Mouse (Mus musculus): ENCODE data around the gene Dmgdh. TPM values are rescaled to one million over a fixed set of nuclear protein-coding genes. Genes with fewer than 3 reads are reported as not detected.

Dmgdh gene
- total and polyA plus RNA-seq, 3 experiments, result 0.20 to 0.27 TPM; not detected in 1

- in situ Hi-C loops (cut with MboI; ENCODE audit: low pct_ligation_motif_present, low pct_unique_long_range_greater_than_20kb, low sequenced_read_pairs), result no loop called here
- Histone ChIP-seq H3K79me2 (replicated peaks; ENCODE audit: control insufficient read depth, extremely low read depth, insufficient read depth, poor library complexity, severe bottlenecking) (no peaks in the 10 kb centered on the region), H3K36me3 (replicated peaks in 1 of 2; ENCODE audit: control insufficient read depth in 1 of 2, insufficient read depth in 1 of 2, low read length in 1 of 2) (no peaks in the 10 kb centered on the region), H3K27ac (ENCODE audit: insufficient read depth, low read depth) (no peak overlapping the region), H3K9ac (ENCODE audit: insufficient read depth, low read depth) (no peak overlapping the region), H3K27me3 (replicated peaks) (no peaks in the 10 kb centered on the region), H3K4me3 (replicated peaks in 1 of 3; ENCODE audit: low read depth in 2 of 3, low read length in 2 of 3, poor library complexity in 1 of 3) (no peak overlapping the region), H3K9me3 (replicated peaks; ENCODE audit: low read length) (no peaks in the 10 kb centered on the region), H3K4me1 (ENCODE audit: control insufficient read depth in 1 of 2, insufficient read depth in 2 of 2) (peaks cover 0 to 8% of the 10 kb centered on the region in 2 experiments; a peak in 2 of 4 replicates), H3K4me2 (ENCODE audit: insufficient read depth, low read depth, poor library complexity, severe bottlenecking) (no peak overlapping the region)
- DNase-seq (ENCODE audit: extremely low read depth), result no peak
- no peak for TF ChIP-seq JUN (IDR thresholded peaks at IDR 0.05; ENCODE audit: insufficient read depth, low read depth, low read length)
- no peak for TF ChIP-seq PAX5 (IDR thresholded peaks at IDR 0.05; ENCODE audit: low read length)
- TF ChIP-seq USF2 (conservative IDR thresholded peaks at IDR 0.05; ENCODE audit: low read depth, low read length), result no peak
- no peak for TF ChIP-seq JUND (conservative IDR thresholded peaks at IDR 0.05; ENCODE audit: low read depth, low read length)
- TF ChIP-seq BHLHE40 (IDR thresholded peaks at IDR 0.05; ENCODE audit: low read depth, low read length), result no peak
- TF ChIP-seq RAD21 (IDR thresholded peaks at IDR 0.05; ENCODE audit: low read depth, low read length), result no peak
- no peak for TF ChIP-seq TCF12 (IDR thresholded peaks at IDR 0.05; ENCODE audit: low read depth, low read length)
- TF ChIP-seq USF1 (IDR thresholded peaks at IDR 0.05; ENCODE audit: low read depth, low read length), result no peak
- TF ChIP-seq IRF4 (IDR thresholded peaks at IDR 0.05; ENCODE audit: low read depth, low read length), result no peak
- no peak for TF ChIP-seq SMC3 (IDR thresholded peaks at IDR 0.05; ENCODE audit: low read depth, low read length)
- TF ChIP-seq MAX (IDR thresholded peaks at IDR 0.05; ENCODE audit: low read length), result no peak
- no peak for TF ChIP-seq MYC (IDR thresholded peaks at IDR 0.05; ENCODE audit: low read depth, low read length)
- TF ChIP-seq MAZ (IDR thresholded peaks at IDR 0.05; ENCODE audit: low read depth, low read length), result no peak
- TF ChIP-seq POLR2A (IDR thresholded peaks at IDR 0.05; ENCODE audit: low read depth, low read length), result no peak
- TF ChIP-seq CHD2 (IDR thresholded peaks at IDR 0.05; ENCODE audit: low read length), result no peak
- dilution Hi-C loops (cut with MboI; ENCODE audit: extremely low pct_ligation_motif_present, extremely low pct_unique_long_range_greater_than_20kb, low sequenced_read_pairs), result no loop called here
These were observed 88.6 kb downstream of the Dmgdh start for GRCm38 (mm10) chr13:93762879-93763278.

GRCm38 (mm10) chr13:93764321-93764973 lies 90.2 kb downstream of the Dmgdh start:
- no peak overlapping the region for H3K27ac ChIP-seq (ENCODE audit: insufficient read depth, low read depth)
- H3K27me3 ChIP-seq (replicated peaks), result no peaks in the 10 kb centered on the region
- no peaks in the 10 kb centered on the region for H3K79me2 ChIP-seq (replicated peaks; ENCODE audit: control insufficient read depth, extremely low read depth, insufficient read depth, poor library complexity, severe bottlenecking)
- dilution Hi-C loops (cut with MboI; ENCODE audit: extremely low pct_ligation_motif_present, extremely low pct_unique_long_range_greater_than_20kb, low sequenced_read_pairs), result no loop called here
- H3K9me3 ChIP-seq (replicated peaks; ENCODE audit: low read length), result no peaks in the 10 kb centered on the region
- no peak for TF ChIP-seq CHD1 (IDR thresholded peaks at IDR 0.05; ENCODE audit: low read depth, low read length)
- no peak for TF ChIP-seq ZNF384 (IDR thresholded peaks at IDR 0.05; ENCODE audit: low read depth, low read length)
- TF ChIP-seq USF1 (IDR thresholded peaks at IDR 0.05; ENCODE audit: low read depth, low read length), result no peak
- TF ChIP-seq MAFK (IDR thresholded peaks at IDR 0.05; ENCODE audit: insufficient replicate concordance, low read length), result no peak
- TF ChIP-seq ZMIZ1 (IDR thresholded peaks at IDR 0.05; ENCODE audit: low read depth, low read length), result no peak
- no peak overlapping the region for H3K9ac ChIP-seq (ENCODE audit: insufficient read depth, low read depth)
- no peak overlapping the region for H3K4me3 ChIP-seq (replicated peaks in 1 of 3; ENCODE audit: low read depth in 2 of 3, low read length in 2 of 3, poor library complexity in 1 of 3)
- peaks cover 0 to 8% of the 10 kb centered on the region in 2 experiments; a peak in 2 of 4 replicates for H3K4me1 ChIP-seq (ENCODE audit: control insufficient read depth in 1 of 2, insufficient read depth in 2 of 2)
- in situ Hi-C loops (cut with MboI; ENCODE audit: low pct_ligation_motif_present, low pct_unique_long_range_greater_than_20kb, low sequenced_read_pairs), result no loop called here
- no peaks in the 10 kb centered on the region for H3K36me3 ChIP-seq (replicated peaks in 1 of 2; ENCODE audit: control insufficient read depth in 1 of 2, insufficient read depth in 1 of 2, low read length in 1 of 2)
- H3K4me2 ChIP-seq (ENCODE audit: insufficient read depth, low read depth, poor library complexity, severe bottlenecking), result no peak overlapping the region
- no peak for DNase-seq (ENCODE audit: extremely low read depth)

Measured in CH12.LX (cell line).